Mouse (Mus musculus) bone marrow macrophage, adult 2 months (primary cell): Measurements from ENCODE around the gene Rassf7.

Experiments used
- CTCF ChIP-seq: IDR thresholded peaks from 2 replicates; pipeline ENCODE4 v1.5.1; 2012; ENCODE audit warnings: low read depth, mild to moderate bottlenecking, low read length, moderate library complexity
- POLR2A ChIP-seq: IDR thresholded peaks from 2 replicates; pipeline ENCODE4 v1.6.1; 2012; ENCODE audit warnings: mild to moderate bottlenecking, low read depth, low read length, borderline replicate concordance

- TF ChIP-seq CTCF (no peak), POLR2A (no peak)
These were observed 43.3 kb upstream of the Rassf7 start, which contains the start of gene Rnh1 for GRCm38 (mm10) chr7:141172116-141173006.
